Mouse (Mus musculus) kidney, postnatal 10 days (tissue): ENCODE measurements around the gene Cyct.

Experiments used
- DNase-seq: peaks from one replicate; pipeline ENCODE4 v3.0.0; 2021; ENCODE audit warnings: mixed read lengths

Cyct gene

GRCm38 (mm10) chr2:76334596-76334995 is 25.7 kb downstream of the Cyct start:
- DNase-seq: peak; percentile 13

- peak; percentile 13 for DNase-seq
Observed at GRCm38 (mm10) chr2:76332161-76332805, 28.0 kb downstream of the Cyct start.

GRCm38 (mm10) chr2:76330081-76330480 is 30.2 kb downstream of the Cyct start:
- DNase-seq: no peak

- DNase-seq: no peak
Observed at GRCm38 (mm10) chr2:76326161-76326560, 34.1 kb downstream of the Cyct start.

GRCm38 (mm10) chr2:76324463-76324862 is 35.8 kb downstream of the Cyct start:
- no peak for DNase-seq

GRCm38 (mm10) chr2:76323185-76323875 is 36.9 kb downstream of the Cyct start:
- no peak for DNase-seq

- no peak for DNase-seq
Observed at GRCm38 (mm10) chr2:76320336-76320735, 39.9 kb downstream of the Cyct start.

- no peak for DNase-seq
Observed at GRCm38 (mm10) chr2:76319231-76319630, 41.0 kb downstream of the Cyct start.
